ENCODE assay signal across 28 mouse cellular contexts in the genomic region with DNA sequence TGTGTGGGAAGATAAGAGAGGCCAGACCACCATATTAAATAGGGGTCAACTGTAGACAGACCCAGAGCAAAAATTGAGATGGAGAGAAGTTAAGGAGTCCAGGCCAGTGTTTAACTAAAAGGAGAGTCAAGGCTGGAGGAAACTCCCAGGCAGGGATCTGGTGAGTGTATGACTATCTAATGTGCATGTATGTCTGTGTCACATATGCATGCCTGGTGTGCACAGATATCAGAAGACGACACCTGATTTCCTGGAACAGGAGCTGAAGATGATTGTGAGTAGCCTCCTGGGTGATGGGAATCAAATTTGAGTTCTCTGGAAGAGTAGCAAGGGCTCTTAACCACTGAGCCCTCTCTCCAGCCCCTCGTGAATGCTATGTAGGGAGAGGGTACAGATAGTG. TPM values are rescaled to one million over a fixed set of nuclear protein-coding genes. Genes with fewer than 3 reads are reported as not detected.
DNase-seq lines count a peak whose midpoint lies in the region; ATAC-seq and TF ChIP-seq lines count a peak whose summit lies in the region.
"Had no signal": no experiment of that assay in that cellular context is flagged by ENCODE, and none has a peak within 500 bp of the region (broad histone marks: within the 10 kb centered on the region; RNA-seq: fewer than 3 reads in every experiment).

No protein-coding gene starts in this region.

- peaks cover 3% of the 10 kb centered on the region for H3K4me1 ChIP-seq in heart, embryonic 11.5 days (ENCODE audit: control insufficient read depth, insufficient read depth, low read length)
- H3K4me1 ChIP-seq in MEL (ENCODE audit: control insufficient read depth in 1 of 2, insufficient read depth in 2 of 2, low read length in 2 of 2), result peaks cover 4 to 7% of the 10 kb centered on the region in 2 experiments; a peak in 2 of 4 replicates
- H3K4me1 ChIP-seq in midbrain, postnatal 0 days (ENCODE audit: insufficient read depth, low read length), result no peaks in the 10 kb centered on the region
- H3K4me1 ChIP-seq: hindbrain, embryonic 15.5 days; midbrain, embryonic 12.5 days; neural tube, embryonic 15.5 days had no signal

- no peak overlapping the region for H3K4me3 ChIP-seq in heart, embryonic 11.5 days (ENCODE audit: low read depth, low read length)
- H3K4me3 ChIP-seq in MEL (ENCODE audit: control insufficient read depth in 1 of 2, insufficient read depth in 1 of 2, low read depth in 2 of 2, low read length in 2 of 2), result no peak overlapping the region
- no peak overlapping the region for H3K4me3 ChIP-seq in midbrain, postnatal 0 days (ENCODE audit: low read depth, low read length)
- H3K4me3 ChIP-seq: embryonic facial prominence, embryonic 13.5 days; hindbrain, embryonic 15.5 days; limb, embryonic 15.5 days; midbrain, embryonic 12.5 days; myocyte; neural tube, embryonic 15.5 days had no signal

- DNase-seq in heart, adult 8-10 months (ENCODE audit: low spot score), result no peak
- DNase-seq in MEL (ENCODE audit: low read depth, low spot score), result no peak
- DNase-seq in liver, result peak; percentile 80
- no peak for DNase-seq in layer of hippocampus, postnatal 36 days
- no peak for DNase-seq in midbrain, postnatal 0 days (ENCODE audit: low spot score)
- DNase-seq in right cerebral cortex, postnatal 10 days (ENCODE audit: low spot score in 2 of 2), result no peak
- DNase-seq: adrenal gland, adult 8-10 months; cerebellum, adult 8-10 months; heart, adult 18-20 months; kidney, adult 2 months; kidney, postnatal 4 days; lung, postnatal 4 days; right cerebral cortex, postnatal 4 days; thymus, postnatal 14 days had no signal

- peak overlapping the region; percentile 37; the same call in 1 of the 2 replicates for H3K27ac ChIP-seq in heart, embryonic 11.5 days (ENCODE audit: low read depth, low read length)
- H3K27ac ChIP-seq in MEL (ENCODE audit: control insufficient read depth, low read depth, low read length), result no peak overlapping the region
- H3K27ac ChIP-seq in midbrain, postnatal 0 days (ENCODE audit: low read depth, low read length), result no peak overlapping the region
- H3K27ac ChIP-seq: embryonic facial prominence, embryonic 13.5 days; hindbrain, embryonic 15.5 days; limb, embryonic 15.5 days; midbrain, embryonic 12.5 days; neural tube, embryonic 15.5 days had no signal

- peak; percentile 68; the same call in 1 of the 2 replicates for ATAC-seq in heart, embryonic 11.5 days (replicated peaks; ENCODE audit: insufficient number of reproducible peaks, low FRiP score, low TSS enrichment)
- ATAC-seq in megakaryocyte progenitor cell, adult 5-6 weeks (replicated peaks; ENCODE audit: poor library complexity), result 0 out of 2 replicates have a peak, but pooled peaks have one; percentile 23
- no peak for ATAC-seq in midbrain, postnatal 0 days (ENCODE audit: low FRiP score)

- no peaks in the 10 kb centered on the region for H3K36me3 ChIP-seq in heart, embryonic 11.5 days (ENCODE audit: control insufficient read depth, insufficient read depth, low read length)
- H3K36me3 ChIP-seq in MEL (ENCODE audit: control insufficient read depth in 1 of 2, insufficient read depth in 2 of 2, low read length in 2 of 2), result no peaks in the 10 kb centered on the region; a peak in 1 of 4 replicates
- no peaks in the 10 kb centered on the region for H3K36me3 ChIP-seq in midbrain, postnatal 0 days (ENCODE audit: insufficient read depth, low read length)
- H3K36me3 ChIP-seq: embryonic facial prominence, embryonic 13.5 days; hindbrain, embryonic 15.5 days; limb, embryonic 15.5 days; midbrain, embryonic 12.5 days; neural tube, embryonic 15.5 days had no signal

- H3K27me3 ChIP-seq in heart, embryonic 11.5 days (ENCODE audit: control insufficient read depth, insufficient read depth, low read length), result no peaks in the 10 kb centered on the region
- H3K27me3 ChIP-seq in MEL (ENCODE audit: control insufficient read depth in 1 of 2, insufficient read depth in 2 of 2, low read length in 2 of 2), result no peaks in the 10 kb centered on the region; a peak in 1 of 4 replicates
- H3K27me3 ChIP-seq in midbrain, postnatal 0 days (ENCODE audit: insufficient read depth, low read length), result no peaks in the 10 kb centered on the region
- H3K27me3 ChIP-seq: embryonic facial prominence, embryonic 13.5 days; hindbrain, embryonic 15.5 days; limb, embryonic 15.5 days; midbrain, embryonic 12.5 days; neural tube, embryonic 15.5 days had no signal

- no peak for TF ChIP-seq POLR2A in MEL (IDR thresholded peaks at IDR 0.05; ENCODE audit: control insufficient read depth in 1 of 2, insufficient read depth in 1 of 2, low read depth in 1 of 2, low read length in 2 of 2, poor library complexity in 1 of 2)

- H3K9me3 ChIP-seq in heart, embryonic 11.5 days (replicated peaks; ENCODE audit: control insufficient read depth, low read length), result no peaks in the 10 kb centered on the region
- no peaks in the 10 kb centered on the region for H3K9me3 ChIP-seq in MEL (replicated peaks; ENCODE audit: insufficient read depth, low read length)
- H3K9me3 ChIP-seq in midbrain, postnatal 0 days (ENCODE audit: low read length), result no peaks in the 10 kb centered on the region
- H3K9me3 ChIP-seq: embryonic facial prominence, embryonic 13.5 days; hindbrain, embryonic 15.5 days; limb, embryonic 15.5 days; midbrain, embryonic 12.5 days; neural tube, embryonic 15.5 days had no signal

- 74% methylated on average over 2 of the region's 2 CpGs for WGBS in heart, embryonic 11.5 days (ENCODE audit: insufficient replicate concordance)
- WGBS in midbrain, postnatal 0 days, result 88% methylated on average over 2 of the region's 2 CpGs

- no peak overlapping the region for H3K9ac ChIP-seq in heart, embryonic 11.5 days (ENCODE audit: low read depth, low read length)
- H3K9ac ChIP-seq in MEL (ENCODE audit: control insufficient read depth, low read depth, low read length, poor library complexity, severe bottlenecking), result no peak overlapping the region
- no peak overlapping the region for H3K9ac ChIP-seq in midbrain, postnatal 0 days (replicated peaks; ENCODE audit: low read length, poor library complexity, severe bottlenecking)
- H3K9ac ChIP-seq: embryonic facial prominence, embryonic 13.5 days; hindbrain, embryonic 15.5 days; limb, embryonic 15.5 days; midbrain, embryonic 12.5 days; neural tube, embryonic 15.5 days had no signal

- H3K79me2 ChIP-seq in MEL (ENCODE audit: control insufficient read depth, insufficient read depth, low read length, poor library complexity), result no peaks in the 10 kb centered on the region

- no peak overlapping the region for H3K4me2 ChIP-seq in heart, embryonic 11.5 days
- H3K4me2 ChIP-seq in midbrain, postnatal 0 days (ENCODE audit: low read depth, low read length, poor library complexity, severe bottlenecking), result no peak overlapping the region
- H3K4me2 ChIP-seq: embryonic facial prominence, embryonic 13.5 days; hindbrain, embryonic 15.5 days; limb, embryonic 15.5 days; midbrain, embryonic 12.5 days; neural tube, embryonic 15.5 days had no signal

- no peak for TF ChIP-seq CTCF in MEL (IDR thresholded peaks at IDR 0.05 in 2 of 3, conservative IDR thresholded peaks at IDR 0.05 in 1 of 3; ENCODE audit: control insufficient read depth in 1 of 3, insufficient read depth in 1 of 3, low read depth in 2 of 3, low read length in 3 of 3, poor library complexity in 1 of 3, severe bottlenecking in 1 of 3)
- TF ChIP-seq CTCF in midbrain, postnatal 0 days (IDR thresholded peaks at IDR 0.05), result no peak

- no peak for TF ChIP-seq RAD21 in MEL (IDR thresholded peaks at IDR 0.05; ENCODE audit: low read depth, low read length)

- 0 out of 4 replicates have a peak, but pooled peaks of 1 of the 2 experiments have one; percentile 10 for TF ChIP-seq EP300 in MEL (IDR thresholded peaks at IDR 0.05; ENCODE audit: low read depth in 1 of 2, low read length in 2 of 2)

TF ChIP-seq in MEL, 35 proteins besides CTCF, POLR2A, EP300 and RAD21 (continues in another document):
- TF ChIP-seq GATA1 (IDR thresholded peaks at IDR 0.05; ENCODE audit: low read depth, low read length) (0 out of 2 replicates have a peak, but pooled peaks have one; percentile 21), TAL1 (IDR thresholded peaks at IDR 0.05; ENCODE audit: low read length) (peak; percentile 46), ELF1 (IDR thresholded peaks at IDR 0.05; ENCODE audit: low read depth, low read length) (no peak), NELFE (IDR thresholded peaks at IDR 0.05; ENCODE audit: low read depth, low read length) (no peak)

RNA-seq across cellular contexts. Expression of gene Agfg1, which starts 14.0 kb away (rescaled TPM):
- 42.2 and 43.8 TPM in 2 replicates for polyA plus RNA-seq in heart, embryonic 11.5 days (2014; fragmentation: Nextera tagmentation; extraction: Ambion mirVana)
- total RNA-seq in heart, adult 8-10 months (2022), result 10 to 100 TPM; 23.8 to 28.7 (median 26.0) TPM
- total RNA-seq in MEL (2012; rRNA removed), result 34.1 and 38.2 TPM in 2 replicates
- polyA plus RNA-seq in MEL (2012; ENCODE audit: insufficient read depth in 1 of 2, insufficient read length in 2 of 2, low read depth in 1 of 2, low replicate concordance in 2 of 2, missing spikeins in 1 of 2), result 10 to 100 TPM in 1 of 2 experiments, not detected in 1; 58.6 TPM
- total RNA-seq in megakaryocyte progenitor cell, adult 5-6 weeks (2015), result 43.1 and 48.3 TPM in 2 replicates
- 31.5 and 36.2 TPM in 2 replicates for total RNA-seq in megakaryocyte progenitor cell, adult 5-6 weeks (2017)
- 10 to 100 TPM; 80.0 to 80.4 TPM for total RNA-seq in layer of hippocampus, postnatal 36 days (2021)
- total RNA-seq in midbrain, postnatal 0 days (2014; rRNA removed), result 101 and 107 TPM in 2 replicates
- 17.0 and 20.2 TPM in 2 replicates for polyA plus RNA-seq in midbrain, postnatal 0 days (2015; fragmentation: Nextera tagmentation; extraction: Ambion mirVana)

RNA-seq across cellular contexts. Expression of gene Gm47791, which starts 54.2 kb away (rescaled TPM):
- polyA plus RNA-seq in heart, embryonic 11.5 days (2014; fragmentation: Nextera tagmentation; extraction: Ambion mirVana), result not detected in 2 replicates
- not detected for total RNA-seq in heart, adult 8-10 months (2022)
- total RNA-seq in MEL (2012; rRNA removed), result not detected in 2 replicates
- polyA plus RNA-seq in MEL (2012; ENCODE audit: insufficient read depth in 1 of 2, insufficient read length in 2 of 2, low read depth in 1 of 2, low replicate concordance in 2 of 2, missing spikeins in 1 of 2), result not detected
- not detected in 2 replicates for total RNA-seq in megakaryocyte progenitor cell, adult 5-6 weeks (2015)
- total RNA-seq in megakaryocyte progenitor cell, adult 5-6 weeks (2017), result not detected in 2 replicates
- total RNA-seq in layer of hippocampus, postnatal 36 days (2021), result not detected
- not detected in 2 replicates for total RNA-seq in midbrain, postnatal 0 days (2014; rRNA removed)
- polyA plus RNA-seq in midbrain, postnatal 0 days (2015; fragmentation: Nextera tagmentation; extraction: Ambion mirVana), result not detected in 2 replicates
- total RNA-seq: adrenal gland, adult 8-10 months; gastrocnemius, adult 8-10 months; heart, adult 18-20 months; heart, postnatal 25 days; layer of hippocampus, postnatal 14 days; left cerebral cortex, postnatal 25 days had no signal
- polyA plus RNA-seq: cortical plate, adult 2 months; embryonic facial prominence, embryonic 13.5 days; forebrain, embryonic 11.5 days; hindbrain, embryonic 15.5 days; kidney, adult 2 months; limb, embryonic 15.5 days; midbrain, embryonic 12.5 days; myocyte; neural tube, embryonic 15.5 days had no signal

RNA-seq across cellular contexts. Expression of gene Tm4sf20, which starts 57.0 kb away (rescaled TPM):
- polyA plus RNA-seq in heart, embryonic 11.5 days (2014; fragmentation: Nextera tagmentation; extraction: Ambion mirVana), result 0.29 TPM in 1 of 2 replicates, not detected in the other
- total RNA-seq in heart, adult 8-10 months (2022), result not detected
- total RNA-seq in MEL (2012; rRNA removed), result not detected in 2 replicates
- polyA plus RNA-seq in MEL (2012; ENCODE audit: insufficient read depth in 1 of 2, insufficient read length in 2 of 2, low read depth in 1 of 2, low replicate concordance in 2 of 2, missing spikeins in 1 of 2), result not detected
- not detected in 2 replicates for total RNA-seq in megakaryocyte progenitor cell, adult 5-6 weeks (2015)
- total RNA-seq in megakaryocyte progenitor cell, adult 5-6 weeks (2017), result not detected in 2 replicates
- total RNA-seq in layer of hippocampus, postnatal 36 days (2021), result not detected
- total RNA-seq in midbrain, postnatal 0 days (2014; rRNA removed), result not detected in 2 replicates
- not detected in 2 replicates for polyA plus RNA-seq in midbrain, postnatal 0 days (2015; fragmentation: Nextera tagmentation; extraction: Ambion mirVana)
- total RNA-seq: adrenal gland, adult 8-10 months; gastrocnemius, adult 8-10 months; heart, adult 18-20 months; heart, postnatal 25 days; layer of hippocampus, postnatal 14 days; left cerebral cortex, postnatal 25 days had no signal
- polyA plus RNA-seq: cortical plate, adult 2 months; hindbrain, embryonic 15.5 days; kidney, adult 2 months; limb, embryonic 15.5 days; myocyte; neural tube, embryonic 15.5 days had no signal
